Mouse (Mus musculus) heart, postnatal 0 days (tissue): ENCODE data around the gene Rag2.

Experiments used
- CTCF ChIP-seq: IDR thresholded peaks from 2 replicates; pipeline ENCODE4 v1.5.1; 2016; ENCODE audit warnings: antibody characterized with exemption, control low read depth, low read depth
- EP300 ChIP-seq: IDR thresholded peaks from 2 replicates; pipeline ENCODE4 v1.6.1; 2016; ENCODE audit warnings: antibody characterized with exemption, low read depth

GRCm38 (mm10) chr2:101679164-101679784 is 54.8 kb downstream of the Rag2 start:
- TF ChIP-seq EP300 (no peak), CTCF (no peak)
